Mouse (Mus musculus): ENCODE measurements around the gene Cfap97. TPM values are rescaled to one million over a fixed set of nuclear protein-coding genes. Genes with fewer than 3 reads are reported as not detected.

Gene Cfap97
- total and polyA plus RNA-seq, 3 experiments = 11.8 to 20.9 (median 14.4) TPM

DNA sequence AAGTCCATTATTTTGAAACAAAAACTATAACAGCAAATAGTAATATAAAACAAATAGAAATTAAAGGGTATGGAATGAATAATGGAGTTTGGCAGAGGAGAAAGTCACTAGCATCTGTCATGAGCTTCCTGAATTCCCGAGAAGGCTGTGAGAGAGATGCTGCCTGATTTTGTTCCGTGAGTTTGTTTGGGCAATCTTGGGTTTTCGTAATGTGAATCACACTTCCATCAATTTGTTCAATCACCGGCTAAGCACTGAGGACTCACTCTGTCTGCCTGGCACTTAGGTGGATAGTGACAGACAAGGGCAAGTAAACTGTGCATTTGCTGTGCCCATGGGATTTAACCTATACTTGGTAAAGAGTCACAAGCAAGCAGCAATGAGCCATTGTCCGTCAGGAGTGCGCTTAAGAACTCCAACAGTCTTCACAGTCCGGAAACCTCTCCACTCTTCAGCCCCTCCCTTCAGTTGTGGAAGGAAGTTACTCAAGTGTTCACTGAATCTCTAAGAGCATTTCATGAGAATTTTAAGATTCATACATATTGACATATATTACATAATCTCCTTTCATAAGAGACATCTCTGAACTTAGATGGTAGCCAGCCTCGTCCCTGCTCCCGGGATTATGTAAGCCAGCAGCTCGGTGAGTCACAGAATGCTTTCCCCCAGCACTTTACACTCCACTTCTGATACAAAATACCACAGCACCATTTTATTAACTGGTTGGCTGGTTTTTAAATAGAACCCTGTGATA, 13.6 kb upstream of the Cfap97 start:
- H3K27ac ChIP-seq (ENCODE audit: insufficient read depth, low read depth) = no peak overlapping the region
- H3K4me3 ChIP-seq (replicated peaks in 1 of 3; ENCODE audit: low read depth in 2 of 3, low read length in 2 of 3, poor library complexity in 1 of 3) = no peak overlapping the region
- TF ChIP-seq ELF1 (IDR thresholded peaks at IDR 0.05; ENCODE audit: low read depth, low read length) = no peak
- no peak for TF ChIP-seq JUN (IDR thresholded peaks at IDR 0.05; ENCODE audit: insufficient read depth, low read depth, low read length)
- no peak for TF ChIP-seq MAZ (IDR thresholded peaks at IDR 0.05; ENCODE audit: low read depth, low read length)
- no peak for TF ChIP-seq USF1 (IDR thresholded peaks at IDR 0.05; ENCODE audit: low read depth, low read length)
- no peak for TF ChIP-seq GABPA (IDR thresholded peaks at IDR 0.05; ENCODE audit: insufficient replicate concordance, low read depth, low read length)
- no peak for TF ChIP-seq NRF1 (IDR thresholded peaks at IDR 0.05; ENCODE audit: low read depth, low read length)
- no peak for TF ChIP-seq SMC3 (IDR thresholded peaks at IDR 0.05; ENCODE audit: low read depth, low read length)
- no peak for TF ChIP-seq UBTF (IDR thresholded peaks at IDR 0.05; ENCODE audit: low read depth, low read length)
- TF ChIP-seq EP300 (IDR thresholded peaks at IDR 0.05; ENCODE audit: low read length) = no peak
- no peak for TF ChIP-seq SIN3A (IDR thresholded peaks at IDR 0.05; ENCODE audit: low read length)
- no peak for TF ChIP-seq POLR2AphosphoS2 (IDR thresholded peaks at IDR 0.05; ENCODE audit: low read depth, low read length)
- no peaks in the 10 kb centered on the region for H3K27me3 ChIP-seq (replicated peaks)
- dilution Hi-C loops (cut with MboI; ENCODE audit: extremely low pct_ligation_motif_present, extremely low pct_unique_long_range_greater_than_20kb, low sequenced_read_pairs) (no loop called here), in situ Hi-C loops (cut with MboI; ENCODE audit: low pct_ligation_motif_present, low pct_unique_long_range_greater_than_20kb, low sequenced_read_pairs) (no loop called here)
- H3K36me3 ChIP-seq (replicated peaks in 1 of 2; ENCODE audit: control insufficient read depth in 1 of 2, insufficient read depth in 1 of 2, low read length in 1 of 2) = peaks cover 0 to 2% of the 10 kb centered on the region in 2 experiments
- no peaks in the 10 kb centered on the region for H3K9me3 ChIP-seq (replicated peaks; ENCODE audit: low read length)
- peaks cover 5 to 11% of the 10 kb centered on the region in 2 experiments for H3K4me1 ChIP-seq (ENCODE audit: control insufficient read depth in 1 of 2, insufficient read depth in 2 of 2)
- H3K9ac ChIP-seq (ENCODE audit: insufficient read depth, low read depth) = no peak overlapping the region
- H3K4me2 ChIP-seq (ENCODE audit: insufficient read depth, low read depth, poor library complexity, severe bottlenecking) = no peak overlapping the region
- H3K79me2 ChIP-seq (replicated peaks; ENCODE audit: control insufficient read depth, extremely low read depth, insufficient read depth, poor library complexity, severe bottlenecking) = no peaks in the 10 kb centered on the region
- no peak for DNase-seq (ENCODE audit: extremely low read depth)

DNA sequence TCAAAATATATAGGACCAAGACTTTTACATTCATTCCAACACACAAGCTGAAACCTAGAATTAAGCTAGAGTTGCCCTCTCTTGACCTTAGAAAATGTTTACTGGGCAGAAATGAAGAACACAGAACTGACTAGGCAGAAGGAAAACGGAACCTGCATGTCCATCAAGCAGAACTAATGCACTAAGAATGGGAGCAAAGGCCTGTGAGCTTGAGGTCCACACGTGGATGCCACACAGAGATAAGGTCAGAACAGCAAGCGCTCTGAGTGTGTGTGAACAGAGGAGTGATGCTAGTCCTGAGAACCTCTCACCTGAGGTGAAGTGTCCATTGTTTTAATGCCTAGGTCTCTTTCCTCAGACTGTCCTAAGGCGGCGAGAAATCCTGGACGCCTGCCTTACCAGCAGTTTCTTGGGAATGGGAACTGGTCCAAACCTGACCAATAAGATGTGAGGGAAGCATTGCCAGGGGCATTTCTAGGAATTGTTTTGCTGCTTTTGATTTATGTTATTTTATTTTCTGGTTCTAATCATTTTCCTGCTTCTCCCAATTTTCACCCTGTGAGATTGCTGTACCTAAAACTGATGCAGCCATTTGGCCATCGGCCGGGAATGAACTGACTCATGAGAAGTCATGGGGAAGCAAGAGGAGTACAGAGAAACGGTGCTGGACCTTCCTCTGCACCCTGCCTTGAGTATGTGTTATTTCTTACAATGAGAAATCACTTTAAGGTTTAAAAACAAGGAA, 11.0 kb upstream of the Cfap97 start:
- in situ Hi-C loops (cut with MboI; ENCODE audit: low pct_ligation_motif_present, low pct_unique_long_range_greater_than_20kb, low sequenced_read_pairs) = no loop called here
- H3K4me2 ChIP-seq (ENCODE audit: insufficient read depth, low read depth, poor library complexity, severe bottlenecking) = no peak overlapping the region
- H3K79me2 ChIP-seq (replicated peaks; ENCODE audit: control insufficient read depth, extremely low read depth, insufficient read depth, poor library complexity, severe bottlenecking) = no peaks in the 10 kb centered on the region
- no peaks in the 10 kb centered on the region for H3K27me3 ChIP-seq (replicated peaks)
- no peaks in the 10 kb centered on the region for H3K36me3 ChIP-seq (replicated peaks in 1 of 2; ENCODE audit: control insufficient read depth in 1 of 2, insufficient read depth in 1 of 2, low read length in 1 of 2)
- H3K4me1 ChIP-seq (ENCODE audit: control insufficient read depth in 1 of 2, insufficient read depth in 2 of 2) = peaks cover 16 to 30% of the 10 kb centered on the region in 2 experiments
- TF ChIP-seq RCOR1 (conservative IDR thresholded peaks at IDR 0.05; ENCODE audit: low read depth, low read length) = no peak
- no peak for TF ChIP-seq ETS1 (conservative IDR thresholded peaks at IDR 0.05; ENCODE audit: low read depth, low read length)
- TF ChIP-seq ELF1 (IDR thresholded peaks at IDR 0.05; ENCODE audit: low read depth, low read length) = no peak
- TF ChIP-seq EP300 (IDR thresholded peaks at IDR 0.05; ENCODE audit: low read length) = no peak
- no peak for TF ChIP-seq USF1 (IDR thresholded peaks at IDR 0.05; ENCODE audit: low read depth, low read length)
- TF ChIP-seq JUND (conservative IDR thresholded peaks at IDR 0.05; ENCODE audit: low read depth, low read length) = no peak
- no peak for TF ChIP-seq CHD1 (IDR thresholded peaks at IDR 0.05; ENCODE audit: low read depth, low read length)
- TF ChIP-seq PAX5 (IDR thresholded peaks at IDR 0.05; ENCODE audit: low read length) = no peak
- no peak for TF ChIP-seq NRF1 (IDR thresholded peaks at IDR 0.05; ENCODE audit: low read depth, low read length)
- TF ChIP-seq NELFE (IDR thresholded peaks at IDR 0.05; ENCODE audit: low read depth, low read length) = no peak
- TF ChIP-seq ZKSCAN1 (IDR thresholded peaks at IDR 0.05; ENCODE audit: borderline replicate concordance, low read depth, low read length) = no peak
- TF ChIP-seq MAFK (IDR thresholded peaks at IDR 0.05; ENCODE audit: insufficient replicate concordance, low read length) = no peak
- TF ChIP-seq MXI1 (IDR thresholded peaks at IDR 0.05; ENCODE audit: low read depth, low read length) = no peak
- no peak for TF ChIP-seq ZNF384 (IDR thresholded peaks at IDR 0.05; ENCODE audit: low read depth, low read length)
- H3K4me3 ChIP-seq (replicated peaks in 1 of 3; ENCODE audit: low read depth in 2 of 3, low read length in 2 of 3, poor library complexity in 1 of 3) = no peak overlapping the region
- no peaks in the 10 kb centered on the region for H3K9me3 ChIP-seq (replicated peaks; ENCODE audit: low read length)
- no peak overlapping the region for H3K27ac ChIP-seq (ENCODE audit: insufficient read depth, low read depth)
- DNase-seq (ENCODE audit: extremely low read depth) = no peak
- H3K9ac ChIP-seq (ENCODE audit: insufficient read depth, low read depth) = no peak overlapping the region
- dilution Hi-C loops (cut with MboI; ENCODE audit: extremely low pct_ligation_motif_present, extremely low pct_unique_long_range_greater_than_20kb, low sequenced_read_pairs) = no loop called here
